Mouse (Mus musculus) E14TG2a.4 (cell line): ENCODE measurements around the gene Mrpl49.

Experiments used
- CTCF ChIP-seq: conservative IDR thresholded peaks from 2 replicates; pipeline ENCODE4 v1.5.1; 2014; ENCODE audit warnings: low read length
- NANOG ChIP-seq: IDR thresholded peaks from 2 replicates; pipeline ENCODE4 v1.6.1; 2014; ENCODE audit warnings: borderline replicate concordance, low read length, mixed read lengths
- POU5F1 ChIP-seq: IDR thresholded peaks from 2 replicates; pipeline ENCODE4 v1.6.1; 2014; ENCODE audit warnings: low read length, borderline replicate concordance

DNA sequence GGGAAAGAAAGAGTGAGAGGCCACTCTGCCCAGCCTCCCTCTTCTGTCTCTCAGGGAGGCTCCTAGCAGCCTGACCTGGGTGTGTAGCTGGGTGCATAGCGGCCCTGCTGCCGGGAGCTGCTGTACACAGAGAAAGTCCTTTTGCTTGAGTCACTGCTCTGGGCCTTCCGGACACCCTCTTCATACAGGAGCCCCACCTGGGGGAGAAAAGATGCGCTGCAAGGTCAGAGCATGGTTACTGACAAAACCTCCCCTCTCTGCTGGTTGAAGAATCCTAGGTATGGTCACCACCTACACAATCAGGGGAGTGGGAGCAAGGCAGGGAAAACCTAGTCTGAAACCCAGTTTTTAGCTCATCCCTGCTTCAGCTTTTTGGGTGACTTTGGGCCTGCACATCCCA is 11.4 kb upstream of the Mrpl49 start:
- TF ChIP-seq CTCF (no peak), NANOG (no peak), POU5F1 (no peak)
